Mouse (Mus musculus): Measurements from ENCODE around the gene Abca17. TPM values are rescaled to one million over a fixed set of nuclear protein-coding genes. Genes with fewer than 3 reads are reported as not detected.

Gene Abca17
- total RNA-seq (2017) = 0.25 TPM in 1 of 2 replicates, not detected in the other

- ATAC-seq (replicated peaks in 1 of 2; ENCODE audit: insufficient read depth in 1 of 2, low FRiP score in 2 of 2, low TSS enrichment in 1 of 2, low read depth in 1 of 2, poor library complexity in 2 of 2, severe bottlenecking in 2 of 2) = peak; percentile 40 to 54
Measured at GRCm38 (mm10) chr17:24350926-24351759, at the start of gene Abca17. Gene Abca17, minus strand, starts transcription at chr17:24351068.

GRCm38 (mm10) chr17:24394456-24394855, 43.6 kb upstream of the Abca17 start:
- ATAC-seq (replicated peaks in 1 of 2; ENCODE audit: insufficient read depth in 1 of 2, low FRiP score in 2 of 2, low TSS enrichment in 1 of 2, low read depth in 1 of 2, poor library complexity in 2 of 2, severe bottlenecking in 2 of 2) = no peak

GRCm38 (mm10) chr17:24393527-24393926, 42.7 kb upstream of the Abca17 start:
- ATAC-seq (replicated peaks in 1 of 2; ENCODE audit: insufficient read depth in 1 of 2, low FRiP score in 2 of 2, low TSS enrichment in 1 of 2, low read depth in 1 of 2, poor library complexity in 2 of 2, severe bottlenecking in 2 of 2) = no peak

GRCm38 (mm10) chr17:24391149-24391548, 40.3 kb upstream of the Abca17 start:
- ATAC-seq (replicated peaks in 1 of 2; ENCODE audit: insufficient read depth in 1 of 2, low FRiP score in 2 of 2, low TSS enrichment in 1 of 2, low read depth in 1 of 2, poor library complexity in 2 of 2, severe bottlenecking in 2 of 2) = 0 out of 4 replicates have a peak, but pooled peaks of 1 of the 2 experiments have one; percentile 25

GRCm38 (mm10) chr17:24389865-24390264, 39.0 kb upstream of the Abca17 start:
- ATAC-seq (replicated peaks in 1 of 2; ENCODE audit: insufficient read depth in 1 of 2, low FRiP score in 2 of 2, low TSS enrichment in 1 of 2, low read depth in 1 of 2, poor library complexity in 2 of 2, severe bottlenecking in 2 of 2) = peak in 1 of 2 experiments; percentile 64; a peak in 2 of 4 replicates

- no peak for ATAC-seq (replicated peaks in 1 of 2; ENCODE audit: insufficient read depth in 1 of 2, low FRiP score in 2 of 2, low TSS enrichment in 1 of 2, low read depth in 1 of 2, poor library complexity in 2 of 2, severe bottlenecking in 2 of 2)
Measured at GRCm38 (mm10) chr17:24388711-24389110, 37.8 kb upstream of the Abca17 start.

- ATAC-seq (replicated peaks in 1 of 2; ENCODE audit: insufficient read depth in 1 of 2, low FRiP score in 2 of 2, low TSS enrichment in 1 of 2, low read depth in 1 of 2, poor library complexity in 2 of 2, severe bottlenecking in 2 of 2) = no peak
Measured at GRCm38 (mm10) chr17:24383789-24384188, 32.9 kb upstream of the Abca17 start.

GRCm38 (mm10) chr17:24378496-24378895, 27.6 kb upstream of the Abca17 start:
- ATAC-seq (replicated peaks in 1 of 2; ENCODE audit: insufficient read depth in 1 of 2, low FRiP score in 2 of 2, low TSS enrichment in 1 of 2, low read depth in 1 of 2, poor library complexity in 2 of 2, severe bottlenecking in 2 of 2) = no peak

- ATAC-seq (replicated peaks in 1 of 2; ENCODE audit: insufficient read depth in 1 of 2, low FRiP score in 2 of 2, low TSS enrichment in 1 of 2, low read depth in 1 of 2, poor library complexity in 2 of 2, severe bottlenecking in 2 of 2) = 0 out of 4 replicates have a peak, but pooled peaks of 1 of the 2 experiments have one; percentile 25
Measured at GRCm38 (mm10) chr17:24375886-24376285, 25.0 kb upstream of the Abca17 start.

- no peak for ATAC-seq (replicated peaks in 1 of 2; ENCODE audit: insufficient read depth in 1 of 2, low FRiP score in 2 of 2, low TSS enrichment in 1 of 2, low read depth in 1 of 2, poor library complexity in 2 of 2, severe bottlenecking in 2 of 2)
Measured at GRCm38 (mm10) chr17:24375094-24375712, 24.3 kb upstream of the Abca17 start.

GRCm38 (mm10) chr17:24365863-24366262, 15.0 kb upstream of the Abca17 start:
- ATAC-seq (replicated peaks in 1 of 2; ENCODE audit: insufficient read depth in 1 of 2, low FRiP score in 2 of 2, low TSS enrichment in 1 of 2, low read depth in 1 of 2, poor library complexity in 2 of 2, severe bottlenecking in 2 of 2) = no peak

- no peak for ATAC-seq (replicated peaks in 1 of 2; ENCODE audit: insufficient read depth in 1 of 2, low FRiP score in 2 of 2, low TSS enrichment in 1 of 2, low read depth in 1 of 2, poor library complexity in 2 of 2, severe bottlenecking in 2 of 2)
Measured at GRCm38 (mm10) chr17:24364461-24364860, 13.6 kb upstream of the Abca17 start.

GRCm38 (mm10) chr17:24362527-24362926, 11.7 kb upstream of the Abca17 start:
- ATAC-seq (replicated peaks in 1 of 2; ENCODE audit: insufficient read depth in 1 of 2, low FRiP score in 2 of 2, low TSS enrichment in 1 of 2, low read depth in 1 of 2, poor library complexity in 2 of 2, severe bottlenecking in 2 of 2) = no peak

GRCm38 (mm10) chr17:24361291-24361690, 10.4 kb upstream of the Abca17 start:
- ATAC-seq (replicated peaks in 1 of 2; ENCODE audit: insufficient read depth in 1 of 2, low FRiP score in 2 of 2, low TSS enrichment in 1 of 2, low read depth in 1 of 2, poor library complexity in 2 of 2, severe bottlenecking in 2 of 2) = no peak

- no peak for ATAC-seq (replicated peaks in 1 of 2; ENCODE audit: insufficient read depth in 1 of 2, low FRiP score in 2 of 2, low TSS enrichment in 1 of 2, low read depth in 1 of 2, poor library complexity in 2 of 2, severe bottlenecking in 2 of 2)
Measured at GRCm38 (mm10) chr17:24360841-24361240, 10.0 kb upstream of the Abca17 start.

GRCm38 (mm10) chr17:24359903-24360302, 9.0 kb upstream of the Abca17 start:
- no peak for ATAC-seq (replicated peaks in 1 of 2; ENCODE audit: insufficient read depth in 1 of 2, low FRiP score in 2 of 2, low TSS enrichment in 1 of 2, low read depth in 1 of 2, poor library complexity in 2 of 2, severe bottlenecking in 2 of 2)

- no peak for ATAC-seq (replicated peaks in 1 of 2; ENCODE audit: insufficient read depth in 1 of 2, low FRiP score in 2 of 2, low TSS enrichment in 1 of 2, low read depth in 1 of 2, poor library complexity in 2 of 2, severe bottlenecking in 2 of 2)
Measured at GRCm38 (mm10) chr17:24359006-24359405, 8.1 kb upstream of the Abca17 start.

- ATAC-seq (replicated peaks in 1 of 2; ENCODE audit: insufficient read depth in 1 of 2, low FRiP score in 2 of 2, low TSS enrichment in 1 of 2, low read depth in 1 of 2, poor library complexity in 2 of 2, severe bottlenecking in 2 of 2) = no peak
Measured at GRCm38 (mm10) chr17:24355284-24355683, 4.4 kb upstream of the Abca17 start.

Data from hematopoietic stem cell, adult 5-6 weeks (primary cell).